Mouse (Mus musculus) stomach, postnatal 0 days (tissue): ENCODE measurements around the gene Zfp146.

Experiments
- CTCF ChIP-seq: IDR thresholded peaks from 2 replicates; pipeline ENCODE4 v1.5.1; 2016; ENCODE audit warnings: antibody characterized with exemption, low read depth, mild to moderate bottlenecking, moderate library complexity
- EP300 ChIP-seq: optimal IDR thresholded peaks from 2 replicates; pipeline ENCODE3; 2016; ENCODE audit warnings: antibody characterized with exemption

GRCm38 (mm10) chr7:30116076-30116475 is 53.5 kb downstream of the Zfp146 start:
- no peak for TF ChIP-seq CTCF
- TF ChIP-seq EP300 = no peak
